Mouse (Mus musculus) Patski (cell line): ENCODE results near the gene Sertad1. TPM values are rescaled to one million over a fixed set of nuclear protein-coding genes. Genes with fewer than 3 reads are reported as not detected.

Experiments
- ATAC-seq: fragments of 100-300 bp; one replicate; pipeline ENCODE4 v1.8.0; 2021
- CTCF ChIA-PET: fragments of 350-600 bp; sonication (Branson Sonifier 250); formaldehyde crosslinking; loops from one replicate; lab custom pipeline; 2022; ENCODE audit warnings: inconsistent platforms; lab: Charles Lee
- POLR2A ChIA-PET: fragments of 350-600 bp; sonication (Branson Sonifier 250); formaldehyde crosslinking; loops from one replicate; lab custom pipeline; 2022; ENCODE audit warnings: antibody characterized with exemption, inconsistent platforms; lab: Charles Lee
- DNase-seq: peaks from one replicate; pipeline ENCODE4 v3.0.0-alpha.2; 2011; ENCODE audit warnings: low read depth, low spot score
- H3K27me3 ChIP-seq: fragments of 371-371 bp; one replicate; pipeline ENCODE4 v1.5.1; 2021
- CTCF ChIP-seq: fragments of 100-300 bp; IDR thresholded peaks from one replicate; pipeline ENCODE4 v1.5.1; 2021
- in situ Hi-C: fragments of 300-500 bp; cut with MboI; formaldehyde crosslinking; loops from 3 replicates; pipeline ENCODE4 v1.11.1; 2018; ENCODE audit warnings: low pct_unique_long_range_greater_than_20kb, mixed read lengths
- polyA plus RNA-seq: library from polyadenylated mRNA; unstranded; gene quantifications from one replicate; pipeline ENCODE4 v1.2.3, GENCODE M21; 2021

The Sertad1 gene
- polyA plus RNA-seq, result 27.6 TPM

GRCm38 (mm10) chr7:27486770-27487697 lies at the start of gene Sertad1:
TSS of gene Sertad1 (plus strand) at chr7:27486910.
- CTCF ChIA-PET, result interaction anchor here (1.3 to 2.1 kb wide), 4 partner anchors 13 to 56 kb away, joined by 4 to 6 read pairs (median 6); no protein-coding TSS in a partner anchor
- DNase-seq, result peak; percentile 96
- no peaks in the 10 kb centered on the region for H3K27me3 ChIP-seq
- TF ChIP-seq CTCF, result no peak
- peak; percentile 81 for ATAC-seq
- POLR2A ChIA-PET, result interaction anchor here (0.6 to 2.1 kb wide), 4 partner anchors 10 to 20 kb away, joined by 3 to 6 read pairs (median 3); no protein-coding TSS in a partner anchor
- in situ Hi-C loops, result loop anchor here (25.0 kb wide), 1 partner anchor 300 kb away; the partner anchor contains the start of genes BC024978, Gm21983, Mia and Rab4b

GRCm38 (mm10) chr7:27437544-27437943 lies 49.2 kb upstream of the Sertad1 start:
- peaks cover 21% of the 10 kb centered on the region for H3K27me3 ChIP-seq
- CTCF ChIA-PET, result interaction anchor here (0.9 to 2.1 kb wide), 8 partner anchors 8 to 92 kb away, joined by 3 to 7 read pairs (median 4); no protein-coding TSS in a partner anchor
- POLR2A ChIA-PET, result interaction anchor here (0.6 kb wide), 1 partner anchor 67 kb away, joined by 4 read pairs; no protein-coding TSS in a partner anchor
- no peak for DNase-seq
- ATAC-seq, result no peak
- in situ Hi-C loops, result loop anchor here (5.0 kb wide), 1 partner anchor 90 kb away; no protein-coding TSS in a partner anchor
- TF ChIP-seq CTCF, result peak; percentile 87

- peak; percentile 59 for TF ChIP-seq CTCF
- H3K27me3 ChIP-seq, result peaks cover 11% of the 10 kb centered on the region
- CTCF ChIA-PET, result interaction anchor here (2.5 kb wide), 1 partner anchor 12 kb away, joined by 7 read pairs; no protein-coding TSS in a partner anchor
- in situ Hi-C loops, result no loop called here
- ATAC-seq (no peak), DNase-seq (no peak)
- POLR2A ChIA-PET, result no interaction called here
Measured at GRCm38 (mm10) chr7:27440014-27440413, 46.7 kb upstream of the Sertad1 start.

- no peak for DNase-seq
- CTCF ChIA-PET, result interaction anchor here (1.4 kb wide), 1 partner anchor 81 kb away, joined by 3 read pairs; no protein-coding TSS in a partner anchor
- TF ChIP-seq CTCF, result no peak
- POLR2A ChIA-PET, result no interaction called here
- in situ Hi-C loops, result loop anchor here (5.0 kb wide), 1 partner anchor 61 kb away; no protein-coding TSS in a partner anchor
- ATAC-seq, result no peak
- H3K27me3 ChIP-seq, result peaks cover 13% of the 10 kb centered on the region
Measured at GRCm38 (mm10) chr7:27446051-27446450, 40.7 kb upstream of the Sertad1 start.

GRCm38 (mm10) chr7:27446521-27447418 lies 39.9 kb upstream of the Sertad1 start:
- in situ Hi-C loops, result loop anchor here (5.0 kb wide), 1 partner anchor 61 kb away; no protein-coding TSS in a partner anchor
- no peak for TF ChIP-seq CTCF
- DNase-seq (no peak), ATAC-seq (no peak)
- POLR2A ChIA-PET, result no interaction called here
- H3K27me3 ChIP-seq, result peaks cover 13% of the 10 kb centered on the region
- CTCF ChIA-PET, result no interaction called here

GRCm38 (mm10) chr7:27447419-27448286 lies 39.1 kb upstream of the Sertad1 start, which contains the start of the genes Sptbn4 and Blvrb:
TSS of gene Sptbn4 (minus strand) at chr7:27447686.
TSS of gene Blvrb (plus strand) at chr7:27447978.
- peaks cover 13% of the 10 kb centered on the region for H3K27me3 ChIP-seq
- peak; percentile 96 for ATAC-seq
- ChIA-PET CTCF (interaction anchor here (1.8 kb wide), 1 partner anchor 43 kb away, joined by 4 read pairs; no protein-coding TSS in a partner anchor), POLR2A (no interaction called here)
- in situ Hi-C loops, result loop anchor here (5.0 kb wide), 1 partner anchor 60 kb away; no protein-coding TSS in a partner anchor
- no peak for TF ChIP-seq CTCF
- peak; percentile 95 for DNase-seq

GRCm38 (mm10) chr7:27448421-27449206 lies 38.1 kb upstream of the Sertad1 start:
- ATAC-seq, result no peak
- no peak for TF ChIP-seq CTCF
- ChIA-PET CTCF (interaction anchor here (1.2 to 1.9 kb wide), 4 partner anchors 17 to 116 kb away, joined by 3 to 5 read pairs (median 4); no protein-coding TSS in a partner anchor), POLR2A (no interaction called here)
- in situ Hi-C loops, result loop anchor here (5.0 kb wide), 1 partner anchor 59 kb away; no protein-coding TSS in a partner anchor
- DNase-seq, result no peak
- peaks cover 13% of the 10 kb centered on the region for H3K27me3 ChIP-seq
